Mouse (Mus musculus) cerebellum, adult 2 months (tissue): ENCODE measurements around the gene Igdcc4. TPM values are rescaled to one million over a fixed set of nuclear protein-coding genes. Genes with fewer than 3 reads are reported as not detected.

ENCODE experiments used
- DNase-seq, 2 experiments: peaks; one replicate each; pipeline ENCODE4 v3.0.0; 2021
- H3K27ac ChIP-seq: fragments of 200-500 bp; 2 replicates; pipeline ENCODE4 v1.5.1; 2012; ENCODE audit warnings: low read length, control low read depth, inconsistent platforms; ENCODE audit not compliant: insufficient read depth
- H3K27me3 ChIP-seq: fragments of 200-500 bp; 2 replicates; pipeline ENCODE4 v1.6.1; 2012; ENCODE audit warnings: inconsistent platforms, mild to moderate bottlenecking, low read length, moderate library complexity; ENCODE audit not compliant: control insufficient read depth, insufficient read depth
- H3K4me1 ChIP-seq: fragments of 200-500 bp; 2 replicates; pipeline ENCODE4 v1.6.1; 2011; ENCODE audit warnings: low read length; ENCODE audit not compliant: control insufficient read depth, insufficient read depth
- H3K4me3 ChIP-seq: fragments of 200-500 bp; replicated peaks from 2 replicates; pipeline ENCODE3; 2011; ENCODE audit warnings: mild to moderate bottlenecking, low read depth, low read length, control low read depth; ENCODE audit not compliant: insufficient read depth
- CTCF ChIP-seq: fragments of 200-500 bp; IDR thresholded peaks from 2 replicates; pipeline ENCODE4 v1.5.1; 2011; ENCODE audit warnings: low read depth, mild to moderate bottlenecking, control low read depth, low read length, moderate library complexity, borderline replicate concordance; ENCODE audit not compliant: insufficient read depth
- POLR2A ChIP-seq: fragments of 200-500 bp; IDR thresholded peaks from 2 replicates; pipeline ENCODE4 v1.6.1; 2011; ENCODE audit warnings: low read length, control low read depth, borderline replicate concordance; ENCODE audit not compliant: insufficient read depth
- WGBS: fragments of 180-500 bp; shearing (Covaris S2); methylation state at CpG from one replicate; pipeline ENCODE4 v1.1.7; 2018; 5-methylcytosine and 5-hydroxymethylcytosine counted together
- polyA plus RNA-seq: library from polyadenylated mRNA; depleted of rRNA; stranded (reverse); fragments of >200 nt; gene quantifications from 2 replicates; pipeline ENCODE4 v1.2.3, GENCODE M21; 2012; rRNA removed

Gene Igdcc4
- polyA plus RNA-seq, 1 experiment, result 28.9 TPM

DNA sequence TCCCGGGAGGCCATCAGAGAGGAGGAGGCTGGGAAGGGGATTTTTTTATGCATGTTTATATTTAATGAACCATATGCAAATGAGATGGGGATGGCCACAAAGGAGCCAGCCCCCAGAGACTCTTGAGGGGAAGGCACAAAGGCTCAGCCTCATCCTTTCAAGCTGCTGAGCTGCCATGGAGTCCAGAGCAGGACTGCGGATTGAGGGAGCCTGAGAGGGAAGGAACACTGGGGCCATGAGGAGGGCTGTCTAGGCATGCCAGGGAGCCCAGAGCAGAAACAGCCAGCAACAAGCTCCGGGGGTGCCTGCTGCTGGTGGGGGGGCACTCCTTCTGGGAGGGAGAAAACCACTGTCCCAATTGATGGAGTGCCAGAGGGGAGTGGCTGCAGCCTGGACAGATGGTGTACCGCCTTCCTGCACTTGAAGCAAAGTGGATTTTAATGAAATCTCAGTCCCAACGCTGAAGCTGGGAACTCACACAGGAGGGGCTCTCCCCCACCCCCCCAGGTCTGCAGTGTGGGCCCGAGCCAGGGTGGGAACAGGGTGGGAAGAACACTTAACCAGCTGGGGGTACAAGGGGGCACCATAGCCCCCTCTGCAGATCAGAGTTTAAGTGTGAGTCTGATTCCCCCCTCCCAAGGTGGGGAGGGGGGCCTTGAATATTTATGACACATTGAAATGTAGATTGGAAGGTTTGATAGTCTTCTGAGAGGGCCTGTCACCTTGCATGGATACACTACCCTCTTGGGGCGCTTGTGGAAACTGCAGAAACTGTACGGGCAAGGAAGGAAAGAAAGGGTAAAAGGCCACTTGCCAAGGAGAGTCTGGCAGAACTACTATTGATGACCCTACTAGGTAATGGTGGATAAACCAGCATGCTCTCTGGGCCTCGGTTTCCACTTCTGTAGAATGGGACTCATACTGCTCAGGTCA, 74.9 kb downstream of the Igdcc4 start:
- WGBS, result 38% methylated on average over 9 of the region's 9 CpGs
- TF ChIP-seq CTCF, result no peak
- Histone ChIP-seq H3K27ac (no peak overlapping the region), H3K27me3 (no peaks in the 10 kb centered on the region), H3K4me1 (peaks cover 5% of the 10 kb centered on the region; the same call in 1 of the 2 replicates), H3K4me3 (no peak overlapping the region)
- no peak for DNase-seq

DNA sequence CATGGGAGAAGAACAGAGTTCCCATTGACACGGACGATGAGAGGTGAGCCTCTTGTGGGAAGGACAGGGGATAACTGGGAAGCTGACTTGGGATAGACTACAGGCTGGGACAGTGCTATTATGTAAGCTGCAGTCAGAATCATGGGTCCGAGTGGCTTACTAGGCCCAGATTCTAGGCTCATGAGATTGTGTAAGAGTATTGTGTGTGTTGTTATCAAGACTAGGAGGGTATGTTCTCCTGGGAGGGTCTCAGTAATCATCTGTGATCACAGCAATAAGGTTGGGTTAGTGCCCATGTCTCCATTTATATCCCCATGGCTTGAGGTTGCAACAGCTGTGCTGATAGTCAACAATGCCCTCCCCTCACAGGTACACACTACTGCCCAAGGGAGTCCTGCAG, 76.2 kb downstream of the Igdcc4 start:
- Histone ChIP-seq H3K27ac (no peak overlapping the region), H3K4me3 (no peak overlapping the region), H3K4me1 (peaks cover 5% of the 10 kb centered on the region; the same call in 1 of the 2 replicates), H3K27me3 (no peaks in the 10 kb centered on the region)
- DNase-seq, result no peak
- WGBS, result 69% methylated on average over 3 of the region's 3 CpGs
- TF ChIP-seq CTCF, result no peak
- no peak for TF ChIP-seq POLR2A

DNA sequence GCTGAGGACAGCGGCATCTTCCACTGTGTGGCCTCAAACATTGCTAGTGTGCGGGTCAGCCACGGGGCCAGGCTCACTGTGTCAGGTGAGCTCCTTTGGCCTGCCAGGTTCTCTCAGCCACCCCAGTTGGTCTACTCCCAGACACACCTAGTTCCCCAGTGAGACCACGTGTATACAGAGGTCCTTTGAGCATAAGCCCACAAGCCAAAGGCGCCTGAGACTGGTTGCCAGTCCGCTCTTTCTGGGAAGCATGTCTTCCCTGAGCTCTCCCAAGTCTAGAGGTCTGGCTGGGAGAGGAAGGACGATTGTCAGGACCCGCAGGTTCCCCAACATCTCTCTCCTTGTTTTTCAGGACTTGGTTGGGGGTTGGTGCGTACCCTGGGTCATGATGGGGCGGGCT, 76.6 kb downstream of the Igdcc4 start:
- Histone ChIP-seq H3K27ac (no peak overlapping the region), H3K27me3 (no peaks in the 10 kb centered on the region), H3K4me3 (no peak overlapping the region), H3K4me1 (peaks cover 5% of the 10 kb centered on the region; the same call in 1 of the 2 replicates)
- no peak for DNase-seq
- no peak for TF ChIP-seq POLR2A
- TF ChIP-seq CTCF, result no peak
- 87% methylated on average over 10 of the region's 10 CpGs for WGBS

DNA sequence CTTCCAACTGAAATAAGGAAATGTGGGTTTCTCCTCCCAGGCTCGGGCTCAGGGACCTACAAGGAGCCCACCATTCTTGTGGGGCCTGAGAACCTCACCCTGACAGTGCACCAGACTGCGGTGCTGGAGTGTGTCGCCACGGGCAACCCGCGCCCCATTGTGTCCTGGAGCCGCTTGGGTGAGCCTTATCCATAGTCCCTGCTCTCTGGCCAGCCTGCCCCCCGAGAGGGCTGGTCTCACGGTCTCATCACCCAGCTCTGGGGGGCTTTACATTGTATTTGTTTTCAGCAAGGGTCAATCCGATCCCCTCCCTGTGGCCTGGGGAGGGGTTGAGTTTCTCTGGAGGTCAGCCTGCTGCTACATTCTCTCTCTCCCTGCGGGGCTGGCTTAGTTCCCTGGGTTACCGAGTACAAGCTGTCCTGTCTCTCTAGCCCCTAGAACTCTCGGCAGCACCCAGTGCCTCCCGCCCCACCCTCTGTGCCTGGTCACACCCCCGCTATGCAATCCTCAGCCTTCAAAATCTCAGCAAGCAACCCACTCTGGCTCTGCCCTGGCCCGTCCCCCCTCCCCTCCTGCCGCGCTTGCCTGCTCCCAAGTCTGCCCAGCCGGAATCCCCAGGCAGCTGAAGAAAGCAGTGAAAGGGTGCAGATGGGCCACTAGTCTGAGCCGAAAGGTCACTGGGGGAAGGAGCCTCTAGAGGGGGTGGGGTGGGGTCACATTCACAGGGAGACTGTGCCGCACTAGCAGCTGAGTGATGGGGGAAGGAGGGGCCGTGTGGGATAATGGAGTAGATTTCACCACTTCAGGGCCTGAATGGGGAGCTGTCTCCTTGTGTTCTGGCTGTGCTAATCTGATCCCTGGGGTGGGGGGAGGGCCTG, 77.3 kb downstream of the Igdcc4 start:
- Histone ChIP-seq H3K4me3 (peak overlapping the region; percentile 25), H3K4me1 (peaks cover 5% of the 10 kb centered on the region; the same call in 1 of the 2 replicates), H3K27ac (no peak overlapping the region), H3K27me3 (no peaks in the 10 kb centered on the region)
- peak in 1 of 2 experiments; percentile 41 for DNase-seq
- TF ChIP-seq CTCF (no peak), POLR2A (no peak)
- WGBS, result 25% methylated on average over 22 of the region's 22 CpGs

DNA sequence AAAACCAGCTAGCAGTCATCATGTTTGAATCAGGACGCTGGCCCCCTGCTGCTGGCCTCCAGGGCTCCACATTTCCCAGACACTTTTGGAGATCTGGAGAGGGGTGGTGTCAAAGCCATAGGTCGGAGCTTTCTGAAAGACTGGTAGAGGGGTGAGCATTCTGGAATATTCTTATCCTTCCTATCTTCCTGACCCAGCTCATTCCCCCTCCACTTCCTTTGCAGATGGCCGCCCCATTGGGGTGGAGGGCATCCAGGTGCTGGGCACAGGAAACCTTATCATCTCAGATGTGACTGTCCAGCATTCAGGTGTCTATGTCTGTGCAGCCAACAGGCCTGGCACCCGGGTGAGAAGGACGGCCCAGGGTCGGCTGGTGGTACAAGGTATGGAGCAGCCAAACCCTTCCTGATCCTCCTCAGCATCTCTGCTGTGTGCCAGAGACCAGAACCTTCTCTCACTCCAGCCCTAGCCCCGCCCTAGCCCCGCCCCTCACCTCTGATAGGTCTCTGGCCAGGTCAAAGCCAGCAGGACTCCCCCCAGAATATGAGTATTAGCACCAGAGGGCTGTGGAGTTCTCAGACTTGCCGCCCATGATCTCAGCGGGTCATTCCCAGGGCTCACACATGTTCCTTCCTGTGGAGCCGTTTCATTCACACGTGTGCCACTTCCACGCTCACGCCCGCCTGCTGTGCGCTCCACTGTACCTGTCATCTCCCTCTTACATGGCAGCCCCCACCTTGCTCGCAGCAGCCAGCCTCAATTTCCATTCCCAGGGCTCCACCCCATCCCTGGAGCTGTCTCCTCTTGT, 78.7 kb downstream of the Igdcc4 start:
- peaks cover 5% of the 10 kb centered on the region; the same call in 1 of the 2 replicates for H3K4me1 ChIP-seq
- no peak for DNase-seq
- 60% methylated on average over 17 of the region's 17 CpGs for WGBS
- no peak overlapping the region for H3K27ac ChIP-seq
- no peaks in the 10 kb centered on the region for H3K27me3 ChIP-seq
- no peak overlapping the region for H3K4me3 ChIP-seq
- no peak for TF ChIP-seq CTCF
- no peak for TF ChIP-seq POLR2A

Other genes with a start within 250 kb of the Igdcc4 start
- 0.02 and 0.03 TPM in 2 replicates for gene Slc24a1, start 149.9 kb upstream of the Igdcc4 start, polyA plus RNA-seq
- 24.1 and 26.4 TPM in 2 replicates for gene Ints14, start 140.6 kb upstream of the Igdcc4 start, polyA plus RNA-seq
- 150 and 152 TPM in 2 replicates for gene Hacd3, start 79.8 kb upstream of the Igdcc4 start, polyA plus RNA-seq
- gene Dpp8, start 69.1 kb upstream of the Igdcc4 start, polyA plus RNA-seq, result 76.6 and 85.8 TPM in 2 replicates
- 1.8 and 2.4 TPM in 2 replicates for gene Igdcc3, start 39.7 kb downstream of the Igdcc4 start, polyA plus RNA-seq
- gene Parp16, start 93.9 kb downstream of the Igdcc4 start, polyA plus RNA-seq, result 5.7 and 6.6 TPM in 2 replicates
- gene Cilp, start 163.7 kb downstream of the Igdcc4 start, polyA plus RNA-seq, result 0.10 and 0.17 TPM in 2 replicates
- 26.5 and 27.3 TPM in 2 replicates for gene Clpx, start 192.8 kb downstream of the Igdcc4 start, polyA plus RNA-seq
- 19.8 and 20.1 TPM in 2 replicates for gene Pdcd7, start 244.6 kb downstream of the Igdcc4 start, polyA plus RNA-seq